7 mouse cellular contexts compared by ENCODE assay signal in genomic region chr3:115714671-115715651, GRCm38 (mm10). TPM values are rescaled to one million over a fixed set of nuclear protein-coding genes. Genes with fewer than 3 reads are reported as not detected.
A peak's percentile ranks its signal among the peaks of the same experiment; 100 is the strongest.
DNase-seq lines count a peak whose midpoint lies in the region; ATAC-seq lines count a peak whose summit lies in the region.

TSS of gene S1pr1 (minus strand) at chr3:115715072.

- peak; percentile 49 to 66 for DNase-seq in adrenal gland, adult 18-20 months (ENCODE audit: low spot score in 2 of 2)
- peak; percentile 92 for DNase-seq in embryo, embryonic 10.5 days (ENCODE audit: low spot score)
- DNase-seq in gastrocnemius, postnatal 25 days: peak; percentile 77
- DNase-seq in left cerebral cortex, postnatal 25 days (ENCODE audit: low spot score in 2 of 2): peak; percentile 41 to 57
- peak; percentile 91 for DNase-seq in mesoderm, embryonic 11.5 days (ENCODE audit: low read depth, low spot score)
- peak; percentile 71 for DNase-seq in skeletal muscle tissue, adult 2 months (ENCODE audit: low read depth, low spot score)

- intact Hi-C loops in left cerebral cortex, postnatal 25 days (cut with DNase I): loop anchor here (2.0 kb wide), 1 partner anchor 130 kb away; no protein-coding TSS in a partner anchor

- peak; percentile 38 for ATAC-seq in inflammation-experienced regulatory T-cells, adult 6 months

RNA-seq across cellular contexts. Expression of gene S1pr1, which starts in this region (rescaled TPM):
- 10 to 100 TPM; 16.8 to 25.6 TPM for total RNA-seq in adrenal gland, adult 18-20 months (2021)
- 10 to 100 TPM; 17.0 to 18.8 TPM for total RNA-seq in gastrocnemius, postnatal 25 days (2021)
- 100 to 1,000 TPM; 148 to 162 (median 162) TPM for polyA plus RNA-seq in inflammation-experienced regulatory T-cells, adult 6 months (2017; shearing (Covaris generic))
- total RNA-seq in left cerebral cortex, postnatal 25 days (2021): 10 to 100 TPM; 98.8 to 99.4 TPM

Comparison
In these comparisons a context has a peak if more than half of its experiments do, and no peak if none do; other contexts are left out.
1. Peak in every context shown above with its lines: DNase-seq and ATAC-seq.